Mouse (Mus musculus) CH12.LX (cell line): Measurements from ENCODE around the gene Gm21983. TPM values are rescaled to one million over a fixed set of nuclear protein-coding genes. Genes with fewer than 3 reads are reported as not detected.

Source experiments
- DNase-seq: peaks from one replicate; pipeline ENCODE4 v3.0.0-alpha.2; 2013; ENCODE audit errors: extremely low read depth
- H3K27ac ChIP-seq: 2 replicates; pipeline ENCODE4 v1.5.1; 2012; ENCODE audit warnings: low read depth, mild to moderate bottlenecking, control low read depth, moderate library complexity; ENCODE audit not compliant: insufficient read depth
- H3K27me3 ChIP-seq: replicated peaks from 2 replicates; pipeline ENCODE3; 2012; ENCODE audit warnings: inconsistent platforms
- H3K36me3 ChIP-seq, 2 experiments: replicated peaks in 1 of 2; 2 replicates each; pipeline versions ENCODE3 to v1.6.1; 2012; ENCODE audit warnings: inconsistent platforms in 1 of 2, low read length in 1 of 2, mild to moderate bottlenecking in 1 of 2, mixed read lengths in 1 of 2, moderate library complexity in 1 of 2; ENCODE audit not compliant: control insufficient read depth in 1 of 2, insufficient read depth in 1 of 2
- H3K4me1 ChIP-seq, 2 experiments: 2 replicates each; pipeline ENCODE4 v1.6.1; 2012; ENCODE audit warnings: inconsistent platforms in 1 of 2, moderate library complexity in 1 of 2; ENCODE audit not compliant: insufficient read depth in 2 of 2, control insufficient read depth in 1 of 2
- H3K4me2 ChIP-seq: 2 replicates; pipeline ENCODE4 v1.6.1; 2012; ENCODE audit warnings: low read depth, mild to moderate bottlenecking, control low read depth; ENCODE audit not compliant: poor library complexity, insufficient read depth, severe bottlenecking
- H3K4me3 ChIP-seq, 3 experiments: fragments of 150-350 bp in 1 of 3; sonication (generic) in 1 of 3; replicated peaks in 1 of 3; 2 replicates each; pipeline versions ENCODE3 to v1.5.1; 2011 to 2012; ENCODE audit warnings: low read depth in 2 of 3, low read length in 2 of 3, mild to moderate bottlenecking in 2 of 3, moderate library complexity in 2 of 3, control low read depth in 1 of 3, improper control_type of control experiment in 1 of 3, inconsistent platforms in 1 of 3, mixed read lengths in 1 of 3; ENCODE audit not compliant: poor library complexity in 1 of 3
- H3K79me2 ChIP-seq: replicated peaks from 2 replicates; pipeline ENCODE4 v1.6.1; 2012; ENCODE audit warnings: mild to moderate bottlenecking, moderate library complexity; ENCODE audit not compliant: control insufficient read depth, poor library complexity, insufficient read depth, severe bottlenecking; ENCODE audit errors: extremely low read depth
- H3K9ac ChIP-seq: 2 replicates; pipeline ENCODE4 v1.6.1; 2012; ENCODE audit warnings: low read depth, mild to moderate bottlenecking, control low read depth, moderate library complexity; ENCODE audit not compliant: insufficient read depth
- H3K9me3 ChIP-seq: replicated peaks from 2 replicates; pipeline ENCODE3; 2012; ENCODE audit warnings: low read length, inconsistent platforms, mixed read lengths
- BHLHE40 ChIP-seq: IDR thresholded peaks from 2 replicates; pipeline ENCODE4 v1.6.1; 2011; ENCODE audit warnings: mild to moderate bottlenecking, low read depth, low read length, improper control_type of control experiment
- E2F4 ChIP-seq: IDR thresholded peaks from 2 replicates; pipeline ENCODE4 v1.6.1; 2011; ENCODE audit warnings: low read depth, low read length, improper control_type of control experiment; ENCODE audit not compliant: insufficient replicate concordance
- ELF1 ChIP-seq: IDR thresholded peaks from 2 replicates; pipeline ENCODE4 v1.6.1; 2014; ENCODE audit warnings: low read depth, mild to moderate bottlenecking, inconsistent platforms, low read length, improper control_type of control experiment
- ETS1 ChIP-seq: conservative IDR thresholded peaks from 2 replicates; pipeline ENCODE4 v1.6.1; 2012; ENCODE audit warnings: low read depth, mild to moderate bottlenecking, inconsistent platforms, low read length, improper control_type of control experiment, moderate library complexity
- GABPA ChIP-seq: IDR thresholded peaks from 2 replicates; pipeline ENCODE4 v1.6.1; 2012; ENCODE audit warnings: low read depth, low read length, improper control_type of control experiment, inconsistent platforms; ENCODE audit not compliant: insufficient replicate concordance
- IRF4 ChIP-seq: IDR thresholded peaks from 2 replicates; pipeline ENCODE4 v1.6.1; 2014; ENCODE audit warnings: low read depth, mild to moderate bottlenecking, inconsistent platforms, low read length, improper control_type of control experiment
- JUN ChIP-seq: IDR thresholded peaks from 2 replicates; pipeline ENCODE4 v1.6.1; 2011; ENCODE audit warnings: low read depth, mild to moderate bottlenecking, low read length, improper control_type of control experiment, moderate library complexity; ENCODE audit not compliant: insufficient read depth
- MAFK ChIP-seq: IDR thresholded peaks from 2 replicates; pipeline ENCODE4 v1.6.1; 2011; ENCODE audit warnings: low read length, improper control_type of control experiment; ENCODE audit not compliant: insufficient replicate concordance
- MAZ ChIP-seq: IDR thresholded peaks from 2 replicates; pipeline ENCODE4 v1.6.1; 2012; ENCODE audit warnings: low read depth, mild to moderate bottlenecking, inconsistent platforms, low read length, improper control_type of control experiment, moderate library complexity
- MEF2A ChIP-seq: IDR thresholded peaks from 2 replicates; pipeline ENCODE4 v1.6.1; 2014; ENCODE audit warnings: low read depth, mild to moderate bottlenecking, inconsistent platforms, low read length, improper control_type of control experiment, borderline replicate concordance
- MYC ChIP-seq: IDR thresholded peaks from 2 replicates; pipeline ENCODE4 v1.6.1; 2011; ENCODE audit warnings: low read depth, mild to moderate bottlenecking, improper control_type of control experiment, low read length
- POLR2AphosphoS2 ChIP-seq: IDR thresholded peaks from 2 replicates; pipeline ENCODE4 v1.6.1; 2011; ENCODE audit warnings: low read depth, low read length, improper control_type of control experiment
- RCOR1 ChIP-seq: conservative IDR thresholded peaks from 2 replicates; pipeline ENCODE4 v1.6.1; 2012; ENCODE audit warnings: low read depth, mild to moderate bottlenecking, inconsistent platforms, low read length, improper control_type of control experiment
- TBP ChIP-seq: conservative IDR thresholded peaks from 2 replicates; pipeline ENCODE4 v1.6.1; 2011; ENCODE audit warnings: low read depth, low read length, improper control_type of control experiment
- TCF12 ChIP-seq: IDR thresholded peaks from 2 replicates; pipeline ENCODE4 v1.6.1; 2014; ENCODE audit warnings: low read depth, mild to moderate bottlenecking, inconsistent platforms, low read length, improper control_type of control experiment
- ZC3H11A ChIP-seq: IDR thresholded peaks from 2 replicates; pipeline ENCODE4 v1.6.1; 2012; ENCODE audit warnings: low read depth, mild to moderate bottlenecking, inconsistent platforms, low read length, improper control_type of control experiment
- dilution Hi-C: fragments of 300-500 bp; cut with MboI; formaldehyde crosslinking; loops from 2 replicates; pipeline ENCODE4 v1.14.3; 2020; ENCODE audit warnings: low sequenced_read_pairs; ENCODE audit not compliant: extremely low pct_unique_long_range_greater_than_20kb, extremely low pct_ligation_motif_present
- in situ Hi-C: fragments of 300-500 bp; cut with MboI; formaldehyde crosslinking; loops from 3 replicates; pipeline ENCODE4 v1.14.3; 2019; ENCODE audit warnings: low sequenced_read_pairs, low pct_ligation_motif_present, low pct_unique_long_range_greater_than_20kb, mixed read lengths
- polyA plus RNA-seq: library from polyadenylated mRNA; unstranded; fragments of >175 nt; gene quantifications from 2 replicates; pipeline ENCODE4 v1.2.1, GENCODE M21; 2012; ENCODE audit warnings: low read depth; ENCODE audit not compliant: insufficient read length
- total RNA-seq, 2 experiments: library from RNA; depleted of rRNA; stranded (reverse); fragments of 300-350 nt in 1 of 2; fragments of >200 nt in 1 of 2; gene quantifications; 2 replicates each; pipeline ENCODE4 v1.2.3; 2012 to 2014

Gene Gm21983
- total and polyA plus RNA-seq, 3 experiments = 0.13 to 0.81 TPM; not detected in 1

GRCm38 (mm10) chr7:27124305-27124832, 56.5 kb downstream of the Gm21983 start:
- H3K79me2 ChIP-seq = no peaks in the 10 kb centered on the region
- H3K27me3 ChIP-seq = peaks cover 69% of the 10 kb centered on the region
- no peak overlapping the region for H3K9ac ChIP-seq
- no peaks in the 10 kb centered on the region for H3K9me3 ChIP-seq
- H3K36me3 ChIP-seq = no peaks in the 10 kb centered on the region
- no peak overlapping the region for H3K4me2 ChIP-seq
- no peak for TF ChIP-seq JUN
- no peak for TF ChIP-seq TCF12
- no peak for TF ChIP-seq GABPA
- DNase-seq = no peak
- no peak overlapping the region for H3K4me3 ChIP-seq
- in situ Hi-C loops (no loop called here), dilution Hi-C loops (no loop called here)
- no peak overlapping the region for H3K27ac ChIP-seq
- H3K4me1 ChIP-seq = no peaks in the 10 kb centered on the region

- DNase-seq = no peak
- Histone ChIP-seq H3K27me3 (peaks cover 69% of the 10 kb centered on the region), H3K4me1 (no peaks in the 10 kb centered on the region), H3K36me3 (no peaks in the 10 kb centered on the region), H3K4me2 (no peak within 1 kb of the TSS), H3K9me3 (no peaks in the 10 kb centered on the region), H3K79me2 (no peaks in the 10 kb centered on the region), H3K9ac (no peak within 1 kb of the TSS), H3K27ac (no peak within 1 kb of the TSS), H3K4me3 (no peak within 1 kb of the TSS)
- dilution Hi-C loops (no loop called here), in situ Hi-C loops (no loop called here)
- no peak for TF ChIP-seq MEF2A
- no peak for TF ChIP-seq POLR2AphosphoS2
- no peak for TF ChIP-seq MAZ
- no peak for TF ChIP-seq BHLHE40
- TF ChIP-seq TBP = no peak
- no peak for TF ChIP-seq JUN
- no peak for TF ChIP-seq RCOR1
- TF ChIP-seq MYC = no peak
- no peak for TF ChIP-seq GABPA
- no peak for TF ChIP-seq IRF4
- no peak for TF ChIP-seq ETS1
- TF ChIP-seq MAFK = no peak
- no peak for TF ChIP-seq ZC3H11A
- no peak for TF ChIP-seq E2F4
- no peak for TF ChIP-seq ELF1
Observed at GRCm38 (mm10) chr7:27119676-27120075, 61.2 kb downstream of the Gm21983 start, which contains the start of gene Cyp2f2. TSS of gene Cyp2f2 (plus strand) at chr7:27119909.

Other genes with a start within 250 kb of the Gm21983 start
- not detected in 2 replicates for gene Cyp2a22, start 241.7 kb downstream of the Gm21983 start, total RNA-seq (2012; rRNA removed)
- not detected in 2 replicates for gene Cyp2a22, start 241.7 kb downstream of the Gm21983 start, total RNA-seq (2014; rRNA removed)
- gene Cyp2a22, start 241.7 kb downstream of the Gm21983 start, polyA plus RNA-seq = not detected in 2 replicates
- not detected in 2 replicates for gene Cyp2a12, start 152.0 kb downstream of the Gm21983 start, total RNA-seq (2012; rRNA removed)
- not detected in 2 replicates for gene Cyp2a12, start 152.0 kb downstream of the Gm21983 start, total RNA-seq (2014; rRNA removed)
- gene Cyp2a12, start 152.0 kb downstream of the Gm21983 start, polyA plus RNA-seq = not detected in 2 replicates
- gene Cyp2f2, start 61.2 kb downstream of the Gm21983 start, total RNA-seq (2012; rRNA removed) = not detected in 2 replicates
- not detected in 2 replicates for gene Cyp2f2, start 61.2 kb downstream of the Gm21983 start, total RNA-seq (2014; rRNA removed)
- not detected in 2 replicates for gene Cyp2f2, start 61.2 kb downstream of the Gm21983 start, polyA plus RNA-seq
- gene Cyp2t4, start 27.4 kb downstream of the Gm21983 start, total RNA-seq (2012; rRNA removed) = not detected in 2 replicates
- not detected in 2 replicates for gene Cyp2t4, start 27.4 kb downstream of the Gm21983 start, total RNA-seq (2014; rRNA removed)
- 0.34 and 0.43 TPM in 2 replicates for gene Cyp2t4, start 27.4 kb downstream of the Gm21983 start, polyA plus RNA-seq
- 83.3 and 103 TPM in 2 replicates for gene Egln2, start 14.3 kb downstream of the Gm21983 start, total RNA-seq (2012; rRNA removed)
- 37.4 and 37.9 TPM in 2 replicates for gene Egln2, start 14.3 kb downstream of the Gm21983 start, total RNA-seq (2014; rRNA removed)
- 115 and 132 TPM in 2 replicates for gene Egln2, start 14.3 kb downstream of the Gm21983 start, polyA plus RNA-seq
- gene Rab4b, start 2.2 kb downstream of the Gm21983 start, total RNA-seq (2012; rRNA removed) = 31.2 and 39.4 TPM in 2 replicates
- 22.6 and 26.2 TPM in 2 replicates for gene Rab4b, start 2.2 kb downstream of the Gm21983 start, total RNA-seq (2014; rRNA removed)
- 69.6 and 85.5 TPM in 2 replicates for gene Rab4b, start 2.2 kb downstream of the Gm21983 start, polyA plus RNA-seq
- gene Mia, start 71 bp upstream of the Gm21983 start, total RNA-seq (2012; rRNA removed) = 1.1 and 1.8 TPM in 2 replicates
- 0.44 and 0.47 TPM in 2 replicates for gene Mia, start 71 bp upstream of the Gm21983 start, total RNA-seq (2014; rRNA removed)
- 2.0 and 2.1 TPM in 2 replicates for gene Mia, start 71 bp upstream of the Gm21983 start, polyA plus RNA-seq
- 1.6 and 1.9 TPM in 2 replicates for gene BC024978, start 14.7 kb upstream of the Gm21983 start, total RNA-seq (2012; rRNA removed)
- gene BC024978, start 14.7 kb upstream of the Gm21983 start, total RNA-seq (2014; rRNA removed) = 0.90 and 1.7 TPM in 2 replicates
- gene BC024978, start 14.7 kb upstream of the Gm21983 start, polyA plus RNA-seq = 5.7 and 9.4 TPM in 2 replicates
- 123 and 130 TPM in 2 replicates for gene Snrpa, start 15.2 kb upstream of the Gm21983 start, total RNA-seq (2012; rRNA removed)
- gene Snrpa, start 15.2 kb upstream of the Gm21983 start, total RNA-seq (2014; rRNA removed) = 67.1 and 74.4 TPM in 2 replicates
- 196 and 233 TPM in 2 replicates for gene Snrpa, start 15.2 kb upstream of the Gm21983 start, polyA plus RNA-seq
- 5.9 and 8.1 TPM in 2 replicates for gene Itpkc, start 47.6 kb upstream of the Gm21983 start, total RNA-seq (2012; rRNA removed)
- 3.2 and 4.0 TPM in 2 replicates for gene Itpkc, start 47.6 kb upstream of the Gm21983 start, total RNA-seq (2014; rRNA removed)
- gene Itpkc, start 47.6 kb upstream of the Gm21983 start, polyA plus RNA-seq = 4.0 and 4.1 TPM in 2 replicates
- 21.7 and 26.5 TPM in 2 replicates for gene Coq8b, start 51.9 kb upstream of the Gm21983 start, total RNA-seq (2012; rRNA removed)
- 16.0 and 19.7 TPM in 2 replicates for gene Coq8b, start 51.9 kb upstream of the Gm21983 start, total RNA-seq (2014; rRNA removed)
- gene Coq8b, start 51.9 kb upstream of the Gm21983 start, polyA plus RNA-seq = 20.6 and 21.3 TPM in 2 replicates
- gene Numbl, start 77.3 kb upstream of the Gm21983 start, total RNA-seq (2012; rRNA removed) = 1.5 and 2.3 TPM in 2 replicates
- 0.68 and 0.81 TPM in 2 replicates for gene Numbl, start 77.3 kb upstream of the Gm21983 start, total RNA-seq (2014; rRNA removed)
- gene Numbl, start 77.3 kb upstream of the Gm21983 start, polyA plus RNA-seq = 2.7 and 2.9 TPM in 2 replicates
- gene Ltbp4, start 156.6 kb upstream of the Gm21983 start, total RNA-seq (2012; rRNA removed) = 1.8 and 2.6 TPM in 2 replicates
- gene Ltbp4, start 156.6 kb upstream of the Gm21983 start, total RNA-seq (2014; rRNA removed) = 0.16 and 0.43 TPM in 2 replicates
- 1.2 and 1.5 TPM in 2 replicates for gene Ltbp4, start 156.6 kb upstream of the Gm21983 start, polyA plus RNA-seq
- 26.2 and 30.8 TPM in 2 replicates for gene Shkbp1, start 174.9 kb upstream of the Gm21983 start, total RNA-seq (2012; rRNA removed)
- gene Shkbp1, start 174.9 kb upstream of the Gm21983 start, total RNA-seq (2014; rRNA removed) = 17.7 and 23.3 TPM in 2 replicates
- 50.0 and 62.8 TPM in 2 replicates for gene Shkbp1, start 174.9 kb upstream of the Gm21983 start, polyA plus RNA-seq
- 1.3 and 1.9 TPM in 2 replicates for gene Gm20479, start 176.3 kb upstream of the Gm21983 start, total RNA-seq (2012; rRNA removed)
- gene Gm20479, start 176.3 kb upstream of the Gm21983 start, total RNA-seq (2014; rRNA removed) = 0.95 and 2.2 TPM in 2 replicates
- gene Gm20479, start 176.3 kb upstream of the Gm21983 start, polyA plus RNA-seq = 1.2 and 2.8 TPM in 2 replicates